ENCODE assay signal across 21 mouse cellular contexts in the genomic region with DNA sequence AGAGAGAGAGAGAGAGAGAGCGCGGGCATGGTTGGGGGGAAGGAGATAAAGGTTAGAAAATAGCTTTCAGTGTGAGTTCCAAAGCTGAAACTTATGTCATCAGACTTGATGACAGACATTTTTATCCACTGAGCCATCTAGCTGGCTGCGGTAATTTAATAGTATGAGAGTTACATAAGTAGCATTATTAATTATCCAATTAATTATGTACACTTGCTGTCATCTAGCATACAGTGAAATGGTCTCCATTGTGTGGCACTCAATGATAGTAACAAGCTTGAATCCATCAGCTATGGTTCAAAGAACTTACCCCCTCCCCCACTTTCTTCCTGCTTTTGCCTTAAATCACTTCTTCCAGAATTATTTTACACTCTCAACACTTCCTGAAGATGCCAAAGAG.
A peak's percentile ranks its signal among the peaks of the same experiment; 100 is the strongest.
DNase-seq lines count a peak whose midpoint lies in the region; ATAC-seq lines count a peak whose summit lies in the region.
"Had no signal": no experiment of that assay in that cellular context is flagged by ENCODE, and none has a peak within 500 bp of the region (broad histone marks: within the 10 kb centered on the region; RNA-seq: fewer than 3 reads in every experiment).

No protein-coding gene starts in this region.

- no peak for ATAC-seq in heart, embryonic 12.5 days (ENCODE audit: insufficient number of reproducible peaks, low FRiP score)
- no peak for ATAC-seq in forebrain, embryonic 13.5 days
- ATAC-seq: CD4-positive, CD25-positive, alpha-beta regulatory T cell, adult 4 months; forebrain, postnatal 0 days; intestine, embryonic 16.5 days had no signal

- no peaks in the 10 kb centered on the region for H3K4me1 ChIP-seq in brown adipose tissue, adult 24 weeks (ENCODE audit: control insufficient read depth, insufficient read depth, insufficient read length, low read length)
- H3K4me1 ChIP-seq in embryonic facial prominence, embryonic 10.5 days: peaks cover 7% of the 10 kb centered on the region; the same call in 1 of the 2 replicates
- peaks cover 6% of the 10 kb centered on the region for H3K4me1 ChIP-seq in heart, embryonic 12.5 days (replicated peaks)
- no peaks in the 10 kb centered on the region for H3K4me1 ChIP-seq in forebrain, embryonic 13.5 days
- H3K4me1 ChIP-seq: hindbrain, embryonic 15.5 days had no signal

- H3K9me3 ChIP-seq in embryonic facial prominence, embryonic 10.5 days: no peaks in the 10 kb centered on the region
- H3K9me3 ChIP-seq in heart, embryonic 12.5 days (replicated peaks): no peaks in the 10 kb centered on the region
- no peaks in the 10 kb centered on the region for H3K9me3 ChIP-seq in forebrain, embryonic 13.5 days (replicated peaks)
- H3K9me3 ChIP-seq: embryonic facial prominence, embryonic 12.5 days; forebrain, embryonic 12.5 days; G1E; heart, embryonic 10.5 days; heart, embryonic 15.5 days; hindbrain, embryonic 10.5 days; hindbrain, embryonic 15.5 days had no signal

- no peaks in the 10 kb centered on the region for H3K27me3 ChIP-seq in embryonic facial prominence, embryonic 10.5 days (replicated peaks; ENCODE audit: low read depth, poor library complexity, severe bottlenecking)
- no peaks in the 10 kb centered on the region for H3K27me3 ChIP-seq in heart, embryonic 12.5 days (replicated peaks)
- H3K27me3 ChIP-seq in forebrain, embryonic 13.5 days: no peaks in the 10 kb centered on the region
- H3K27me3 ChIP-seq: embryonic facial prominence, embryonic 12.5 days; forebrain, embryonic 12.5 days; heart, embryonic 15.5 days; hindbrain, embryonic 15.5 days had no signal

- peak; percentile 14 for DNase-seq in retina, postnatal 1 day
- no peak for DNase-seq in retina, embryonic 14.5 days (ENCODE audit: low spot score)
- peak; percentile 6 for DNase-seq in MN1 (ENCODE audit: low spot score)
- no peak for DNase-seq in embryonic facial prominence, embryonic 10.5 days (ENCODE audit: low spot score)
- DNase-seq: cerebellum, adult 11 months; cerebellum, adult 8-10 months; cerebellum, postnatal 14 days; embryo, embryonic 11 days; forebrain, postnatal 0 days had no signal

- H3K4me2 ChIP-seq in heart, embryonic 12.5 days: no peak overlapping the region
- H3K4me2 ChIP-seq in forebrain, embryonic 13.5 days: no peak overlapping the region
- H3K4me2 ChIP-seq: embryonic facial prominence, embryonic 12.5 days; forebrain, embryonic 12.5 days; heart, embryonic 15.5 days; hindbrain, embryonic 15.5 days had no signal

- H3K9ac ChIP-seq in heart, embryonic 12.5 days: no peak overlapping the region
- H3K9ac ChIP-seq in forebrain, embryonic 13.5 days: no peak overlapping the region
- H3K9ac ChIP-seq: embryonic facial prominence, embryonic 12.5 days; forebrain, embryonic 12.5 days; forebrain, postnatal 0 days; heart, embryonic 15.5 days; hindbrain, embryonic 15.5 days had no signal

- H3K4me3 ChIP-seq in brown adipose tissue, adult 24 weeks (ENCODE audit: insufficient read depth, low read depth, low read length): no peak overlapping the region
- no peak overlapping the region for H3K4me3 ChIP-seq in embryonic facial prominence, embryonic 10.5 days
- H3K4me3 ChIP-seq in heart, embryonic 12.5 days: no peak overlapping the region
- no peak overlapping the region for H3K4me3 ChIP-seq in forebrain, embryonic 13.5 days
- H3K4me3 ChIP-seq: embryonic facial prominence, embryonic 12.5 days; forebrain, embryonic 12.5 days; heart, embryonic 10.5 days; heart, embryonic 15.5 days; hindbrain, embryonic 10.5 days; hindbrain, embryonic 15.5 days had no signal

- 0 out of 2 replicates have a peak overlapping the region, but pooled peaks have one; percentile 15 for H3K27ac ChIP-seq in brown adipose tissue, adult 24 weeks (replicated peaks; ENCODE audit: low read depth, low read length)
- no peak overlapping the region for H3K27ac ChIP-seq in embryonic facial prominence, embryonic 10.5 days (replicated peaks)
- H3K27ac ChIP-seq in heart, embryonic 12.5 days (ENCODE audit: poor library complexity, severe bottlenecking): no peak overlapping the region
- no peak overlapping the region for H3K27ac ChIP-seq in forebrain, embryonic 13.5 days
- H3K27ac ChIP-seq: embryonic facial prominence, embryonic 12.5 days; forebrain, embryonic 12.5 days; heart, embryonic 15.5 days; hindbrain, embryonic 15.5 days had no signal

- WGBS in embryonic facial prominence, embryonic 10.5 days: 92% methylated on average over 3 of the region's 3 CpGs
- WGBS in heart, embryonic 12.5 days: 75% methylated on average over 3 of the region's 3 CpGs
- WGBS in forebrain, embryonic 13.5 days: 93% methylated on average over 3 of the region's 3 CpGs

- no peaks in the 10 kb centered on the region for H3K36me3 ChIP-seq in embryonic facial prominence, embryonic 10.5 days (replicated peaks)
- H3K36me3 ChIP-seq in heart, embryonic 12.5 days: no peaks in the 10 kb centered on the region
- H3K36me3 ChIP-seq in forebrain, embryonic 13.5 days (ENCODE audit: poor library complexity, severe bottlenecking): no peaks in the 10 kb centered on the region
- H3K36me3 ChIP-seq: embryonic facial prominence, embryonic 12.5 days; forebrain, embryonic 12.5 days; G1E; heart, embryonic 10.5 days; heart, embryonic 15.5 days; hindbrain, embryonic 10.5 days; hindbrain, embryonic 15.5 days had no signal

Comparison
In these comparisons a context has a peak if more than half of its experiments do, and no peak if none do; other contexts are left out.
1. DNase-seq: peak in retina, postnatal 1 day (single experiment) and MN1 (single experiment); none in retina, embryonic 14.5 days (single experiment) and embryonic facial prominence, embryonic 10.5 days (single experiment).